Mouse (Mus musculus): Measurements from ENCODE around the gene Mapk8ip2.

GRCm38 (mm10) chr15:89415282-89415681 is 38.4 kb upstream of the Mapk8ip2 start:
- TF ChIP-seq CTCF (IDR thresholded peaks at IDR 0.05; ENCODE audit: extremely low read depth, insufficient read depth, low read length) (no peak), POLR2A (IDR thresholded peaks at IDR 0.05; ENCODE audit: extremely low read depth, insufficient read depth, low read length) (no peak)
